Mouse (Mus musculus): ENCODE results near the gene Asphd1. TPM values are rescaled to one million over a fixed set of nuclear protein-coding genes. Genes with fewer than 3 reads are reported as not detected.

Asphd1 gene
- total and polyA plus RNA-seq, 3 experiments: 0.08 TPM; not detected in 2

GRCm38 (mm10) chr7:126961095-126961494 lies 11.7 kb upstream of the Asphd1 start:
- Histone ChIP-seq H3K27ac (no peak overlapping the region), H3K4me3 (no peak overlapping the region), H3K79me2 (replicated peaks; ENCODE audit: control insufficient read depth, insufficient read depth, low read length) (no peaks in the 10 kb centered on the region), H3K36me3 (ENCODE audit: control insufficient read depth, insufficient read depth, low read length) (no peaks in the 10 kb centered on the region), H3K27me3 (ENCODE audit: control insufficient read depth, insufficient read depth, low read length) (no peaks in the 10 kb centered on the region; the same call in 1 of the 2 replicates), H3K4me1 (ENCODE audit: control insufficient read depth, insufficient read depth, low read length) (no peaks in the 10 kb centered on the region), H3K9ac (ENCODE audit: low read depth, low read length) (no peak overlapping the region)
- TF ChIP-seq CTCF (IDR thresholded peaks at IDR 0.05): no peak
- TF ChIP-seq EP300 (IDR thresholded peaks at IDR 0.05; ENCODE audit: insufficient read depth, low read depth, low read length): no peak
- TF ChIP-seq POLR2A (IDR thresholded peaks at IDR 0.05; ENCODE audit: insufficient read depth, low read depth, low read length): no peak
- WGBS: 86% methylated on average over 5 of the region's 5 CpGs
- DNase-seq: no peak
- intact Hi-C loops (cut with DNase I): loop anchor here (5.0 kb wide), 1 partner anchor 139 kb away; no protein-coding TSS in a partner anchor

- 51% methylated on average over 9 of the region's 9 CpGs for WGBS
- TF ChIP-seq POLR2A (IDR thresholded peaks at IDR 0.05; ENCODE audit: insufficient read depth, low read depth, low read length) (no peak), CTCF (IDR thresholded peaks at IDR 0.05) (no peak), EP300 (IDR thresholded peaks at IDR 0.05; ENCODE audit: insufficient read depth, low read depth, low read length) (no peak)
Measured at GRCm38 (mm10) chr7:126959780-126960179, 10.4 kb upstream of the Asphd1 start.

GRCm38 (mm10) chr7:126955125-126955524 lies 5.7 kb upstream of the Asphd1 start:
- H3K27ac ChIP-seq: no peak overlapping the region
- 44% methylated on average over 3 of the region's 3 CpGs for WGBS
- TF ChIP-seq EP300 (IDR thresholded peaks at IDR 0.05; ENCODE audit: insufficient read depth, low read depth, low read length) (no peak), CTCF (IDR thresholded peaks at IDR 0.05) (no peak), POLR2A (IDR thresholded peaks at IDR 0.05; ENCODE audit: insufficient read depth, low read depth, low read length) (no peak)
- no peaks in the 10 kb centered on the region for H3K79me2 ChIP-seq (replicated peaks; ENCODE audit: control insufficient read depth, insufficient read depth, low read length)
- H3K9ac ChIP-seq (ENCODE audit: low read depth, low read length): no peak overlapping the region
- DNase-seq: no peak
- intact Hi-C loops (cut with DNase I): no loop called here
- no peaks in the 10 kb centered on the region for H3K36me3 ChIP-seq (ENCODE audit: control insufficient read depth, insufficient read depth, low read length)
- no peaks in the 10 kb centered on the region for H3K27me3 ChIP-seq (ENCODE audit: control insufficient read depth, insufficient read depth, low read length)
- no peak overlapping the region for H3K4me3 ChIP-seq
- H3K4me1 ChIP-seq (ENCODE audit: control insufficient read depth, insufficient read depth, low read length): no peaks in the 10 kb centered on the region

More at GRCm38 (mm10) chr7:126959780-126960179, 10.4 kb upstream of the Asphd1 start:
- intact Hi-C loops (cut with DNase I): loop anchor here (5.0 kb wide), 1 partner anchor 137 kb away; no protein-coding TSS in a partner anchor
- no peak for DNase-seq
- no peak overlapping the region for H3K4me3 ChIP-seq
- no peaks in the 10 kb centered on the region for H3K79me2 ChIP-seq (replicated peaks; ENCODE audit: control insufficient read depth, insufficient read depth, low read length)
- H3K27ac ChIP-seq: no peak overlapping the region
- no peaks in the 10 kb centered on the region; the same call in 1 of the 2 replicates for H3K27me3 ChIP-seq (ENCODE audit: control insufficient read depth, insufficient read depth, low read length)
- no peaks in the 10 kb centered on the region for H3K4me1 ChIP-seq (ENCODE audit: control insufficient read depth, insufficient read depth, low read length)
- no peaks in the 10 kb centered on the region for H3K36me3 ChIP-seq (ENCODE audit: control insufficient read depth, insufficient read depth, low read length)
- H3K9ac ChIP-seq (ENCODE audit: low read depth, low read length): no peak overlapping the region

GRCm38 (mm10) chr7:126952646-126953045 lies 3.3 kb upstream of the Asphd1 start:
- TF ChIP-seq CTCF (IDR thresholded peaks at IDR 0.05): no peak
- WGBS: 7% methylated on average over 8 of the region's 8 CpGs
- no peaks in the 10 kb centered on the region for H3K36me3 ChIP-seq (ENCODE audit: control insufficient read depth, insufficient read depth, low read length)
- no peak overlapping the region for H3K4me3 ChIP-seq
- DNase-seq: no peak
- no peaks in the 10 kb centered on the region; the same call in 1 of the 2 replicates for H3K4me1 ChIP-seq (ENCODE audit: control insufficient read depth, insufficient read depth, low read length)
- H3K27me3 ChIP-seq (ENCODE audit: control insufficient read depth, insufficient read depth, low read length): no peaks in the 10 kb centered on the region
- H3K79me2 ChIP-seq (replicated peaks; ENCODE audit: control insufficient read depth, insufficient read depth, low read length): no peaks in the 10 kb centered on the region
- intact Hi-C loops (cut with DNase I): no loop called here
- no peak overlapping the region for H3K27ac ChIP-seq
- H3K9ac ChIP-seq (ENCODE audit: low read depth, low read length): no peak overlapping the region

- H3K4me1 ChIP-seq (ENCODE audit: control insufficient read depth, insufficient read depth, low read length): no peaks in the 10 kb centered on the region; the same call in 1 of the 2 replicates
- WGBS: 10% methylated on average over 4 of the region's 4 CpGs
- H3K79me2 ChIP-seq (replicated peaks; ENCODE audit: control insufficient read depth, insufficient read depth, low read length): no peaks in the 10 kb centered on the region
- no peaks in the 10 kb centered on the region for H3K36me3 ChIP-seq (ENCODE audit: control insufficient read depth, insufficient read depth, low read length)
- no peak overlapping the region for H3K4me3 ChIP-seq
- intact Hi-C loops (cut with DNase I): no loop called here
- H3K9ac ChIP-seq (ENCODE audit: low read depth, low read length): no peak overlapping the region
- no peak for DNase-seq
- no peak overlapping the region for H3K27ac ChIP-seq
- TF ChIP-seq POLR2A (IDR thresholded peaks at IDR 0.05; ENCODE audit: insufficient read depth, low read depth, low read length): no peak
- TF ChIP-seq EP300 (IDR thresholded peaks at IDR 0.05; ENCODE audit: insufficient read depth, low read depth, low read length): no peak
- no peak for TF ChIP-seq CTCF (IDR thresholded peaks at IDR 0.05)
- no peaks in the 10 kb centered on the region for H3K27me3 ChIP-seq (ENCODE audit: control insufficient read depth, insufficient read depth, low read length)
Measured at GRCm38 (mm10) chr7:126951741-126952140, 2.4 kb upstream of the Asphd1 start.

- H3K4me1 ChIP-seq (ENCODE audit: control insufficient read depth, insufficient read depth, low read length): no peaks in the 10 kb centered on the region; the same call in 1 of the 2 replicates
- TF ChIP-seq CTCF (IDR thresholded peaks at IDR 0.05): no peak
- H3K27me3 ChIP-seq (ENCODE audit: control insufficient read depth, insufficient read depth, low read length): no peaks in the 10 kb centered on the region
- peak overlapping the region; percentile 56 for H3K4me3 ChIP-seq
- no peak for DNase-seq
- H3K27ac ChIP-seq: no peak overlapping the region
- intact Hi-C loops (cut with DNase I): no loop called here
- WGBS: 6% methylated on average over 26 of the region's 26 CpGs
- no peak overlapping the region for H3K9ac ChIP-seq (ENCODE audit: low read depth, low read length)
- no peaks in the 10 kb centered on the region for H3K79me2 ChIP-seq (replicated peaks; ENCODE audit: control insufficient read depth, insufficient read depth, low read length)
- no peaks in the 10 kb centered on the region for H3K36me3 ChIP-seq (ENCODE audit: control insufficient read depth, insufficient read depth, low read length)
Measured at GRCm38 (mm10) chr7:126950647-126951615, 1.5 kb upstream of the Asphd1 start.
